Mouse (Mus musculus) spleen, adult 2 months (tissue): ENCODE results near the gene Bspry.

ENCODE experiments used
- CTCF ChIP-seq: fragments of 200-500 bp; IDR thresholded peaks from 2 replicates; pipeline ENCODE4 v1.5.1; 2011; ENCODE audit warnings: mild to moderate bottlenecking, inconsistent platforms; ENCODE audit not compliant: insufficient read depth, insufficient read length, insufficient replicate concordance; ENCODE audit errors: extremely low read depth
- POLR2A ChIP-seq: fragments of 200-500 bp; IDR thresholded peaks from 2 replicates; pipeline ENCODE4 v1.6.1; 2011; ENCODE audit warnings: low read depth, low read length, inconsistent platforms

GRCm38 (mm10) chr4:62470598-62471051, 9.2 kb upstream of the Bspry start, which contains the start of gene Wdr31:
- TF ChIP-seq POLR2A (no peak), CTCF (no peak)
